Mouse (Mus musculus) retina, postnatal 1 day (tissue): ENCODE measurements around the gene Tmem200b.

Experiments used
- DNase-seq: peaks from one replicate; pipeline ENCODE4 v3.0.0-alpha.2; 2012

Gene Tmem200b

GRCm38 (mm10) chr4:131970244-131970853, 48.8 kb downstream of the Tmem200b start:
- DNase-seq: no peak
